Mouse (Mus musculus): ENCODE results near the gene Gli3.

The Gli3 gene

GRCm38 (mm10) chr13:15462830-15463491 is at the start of gene Gli3:
TSS of gene Gli3 (plus strand) at chr13:15463235.
- DNase-seq: peak; percentile 35

GRCm38 (mm10) chr13:15421182-15421750 is 41.8 kb upstream of the Gli3 start:
- DNase-seq: no peak

GRCm38 (mm10) chr13:15442002-15442401 is 21.0 kb upstream of the Gli3 start:
- no peak for DNase-seq

GRCm38 (mm10) chr13:15444312-15444711 is 18.7 kb upstream of the Gli3 start:
- DNase-seq: no peak

GRCm38 (mm10) chr13:15445591-15445990 is 17.4 kb upstream of the Gli3 start:
- no peak for DNase-seq

- no peak for DNase-seq
Observed at GRCm38 (mm10) chr13:15446004-15446403, 17.0 kb upstream of the Gli3 start.

GRCm38 (mm10) chr13:15446782-15447564 is 16.1 kb upstream of the Gli3 start:
- no peak for DNase-seq

- no peak for DNase-seq
Observed at GRCm38 (mm10) chr13:15450941-15451340, 12.1 kb upstream of the Gli3 start.

GRCm38 (mm10) chr13:15457841-15458240 is 5.2 kb upstream of the Gli3 start:
- no peak for DNase-seq

- DNase-seq: no peak
Observed at GRCm38 (mm10) chr13:15461926-15462325, 1.1 kb upstream of the Gli3 start.

- peak; percentile 30 for DNase-seq
Observed at GRCm38 (mm10) chr13:15463492-15464080, 551 bp downstream of the Gli3 start.

- no peak for DNase-seq
Observed at GRCm38 (mm10) chr13:15464081-15464526, 1.1 kb downstream of the Gli3 start.

- no peak for DNase-seq
Observed at GRCm38 (mm10) chr13:15464741-15465250, 1.8 kb downstream of the Gli3 start.

- no peak for DNase-seq
Observed at GRCm38 (mm10) chr13:15466496-15466895, 3.5 kb downstream of the Gli3 start.

- no peak for DNase-seq
Observed at GRCm38 (mm10) chr13:15467409-15467808, 4.4 kb downstream of the Gli3 start.

- DNase-seq: no peak
Observed at GRCm38 (mm10) chr13:15468421-15468820, 5.4 kb downstream of the Gli3 start.

- no peak for DNase-seq
Observed at GRCm38 (mm10) chr13:15470056-15470455, 7.0 kb downstream of the Gli3 start.

- no peak for DNase-seq
Observed at GRCm38 (mm10) chr13:15472712-15473111, 9.7 kb downstream of the Gli3 start.

GRCm38 (mm10) chr13:15474393-15474792 is 11.4 kb downstream of the Gli3 start:
- DNase-seq: no peak

- DNase-seq: no peak
Observed at GRCm38 (mm10) chr13:15486033-15486891, 23.2 kb downstream of the Gli3 start.

GRCm38 (mm10) chr13:15487334-15487733 is 24.3 kb downstream of the Gli3 start:
- no peak for DNase-seq

GRCm38 (mm10) chr13:15488065-15488464 is 25.0 kb downstream of the Gli3 start:
- no peak for DNase-seq
